Mouse (Mus musculus) naive thymus-derived CD4-positive, alpha-beta T cell, adult 2 months (primary cell): ENCODE data around the gene Bex6.
"Not testable (repeated sequence)": the region's sequence is repeated elsewhere in the genome, so short reads cannot be mapped to it uniquely, and the experiment has no call there.

Experiments
- DNase-seq: peaks from one replicate; pipeline ENCODE4 v3.0.0-alpha.2; 2011; ENCODE audit warnings: low read depth

Gene Bex6

DNA sequence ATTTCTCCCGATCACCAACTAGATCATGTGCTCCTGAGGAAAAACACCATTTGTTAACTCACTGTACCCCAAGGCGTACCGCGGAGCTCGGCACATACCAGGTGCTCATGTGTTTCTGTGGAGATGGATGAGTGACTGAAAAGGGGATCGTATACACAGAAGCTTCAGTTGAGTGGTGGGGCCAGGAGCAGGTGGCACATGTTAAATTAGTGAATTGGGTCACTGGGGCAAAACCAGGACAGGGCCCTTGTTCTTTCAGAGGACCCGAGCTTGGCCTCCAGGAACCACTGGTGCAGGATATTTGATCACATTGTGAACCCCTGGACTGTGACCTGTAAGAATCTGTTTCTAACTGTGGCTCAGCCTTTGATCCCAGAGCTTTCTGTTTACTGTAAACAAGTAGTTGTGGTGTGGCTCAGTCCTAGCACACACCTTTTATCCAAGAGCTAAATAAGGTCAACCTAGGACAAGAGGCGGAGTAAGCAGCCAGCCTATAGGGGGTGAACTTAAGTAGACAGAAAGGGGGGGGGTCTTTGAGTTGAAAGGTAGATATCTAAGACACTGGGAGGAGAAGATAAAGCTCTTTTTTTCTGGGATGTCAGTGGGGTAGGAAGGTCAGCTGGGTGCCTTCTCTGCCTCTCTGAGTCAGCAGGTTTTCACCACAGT is 5.2 kb upstream of the Bex6 start:
- no peak for DNase-seq

DNA sequence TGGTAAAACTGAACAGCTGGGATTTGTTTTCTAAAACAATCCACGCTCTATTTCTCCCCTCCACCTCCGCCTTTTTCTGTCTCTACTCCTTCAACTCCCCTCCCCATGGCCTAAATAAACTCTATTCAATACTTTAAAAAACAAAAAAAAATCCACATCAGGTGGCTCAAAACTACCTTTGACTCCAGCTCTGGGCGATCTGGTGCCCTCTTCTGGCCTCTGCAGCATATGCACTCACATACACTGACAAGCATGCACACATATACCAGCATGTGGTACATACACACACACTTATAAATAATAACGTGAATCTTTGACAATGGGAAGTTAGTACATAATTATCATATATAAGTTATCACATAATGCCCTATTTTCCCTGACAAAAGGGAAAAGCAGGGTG is 4.6 kb upstream of the Bex6 start:
- DNase-seq, result peak; percentile 47

DNA sequence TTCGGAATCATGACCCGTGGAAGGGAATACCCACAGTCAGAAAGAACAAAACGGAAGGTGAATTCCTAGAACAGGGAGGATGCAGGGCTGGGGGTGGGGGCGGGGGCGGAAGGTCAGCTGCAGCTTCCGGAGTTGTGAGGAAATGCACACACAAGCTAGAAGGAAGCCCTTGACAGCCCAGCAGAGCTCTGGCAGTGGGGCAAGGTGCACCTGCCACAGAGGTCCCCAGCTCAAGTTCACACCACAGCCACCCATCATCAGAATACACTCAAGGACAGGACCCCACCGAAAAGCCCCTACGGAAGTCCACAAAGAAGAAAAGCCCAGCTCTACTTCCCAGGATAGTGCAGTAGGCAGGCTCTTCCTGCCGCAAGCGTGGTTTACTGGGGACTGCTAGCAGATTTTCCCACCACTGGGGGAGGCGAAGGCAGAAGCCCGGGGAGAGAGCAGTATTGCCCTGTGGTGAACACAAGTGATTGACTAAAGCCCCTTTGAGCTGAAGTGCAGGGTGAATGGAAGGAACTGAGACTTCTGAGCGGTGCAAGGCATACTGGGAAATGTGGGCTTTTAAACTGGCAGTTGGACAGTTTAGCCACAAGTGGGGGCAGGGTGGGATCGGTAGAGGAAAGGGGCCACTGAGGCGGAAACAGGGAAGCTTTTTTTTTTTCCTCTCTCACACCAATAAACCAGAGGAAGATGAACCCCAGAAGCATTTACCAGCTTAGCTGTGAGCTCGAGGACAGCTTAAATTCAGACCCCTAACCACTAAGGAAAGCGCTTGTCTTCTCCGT is 2.5 kb upstream of the Bex6 start:
- peak; percentile 64 for DNase-seq

DNA sequence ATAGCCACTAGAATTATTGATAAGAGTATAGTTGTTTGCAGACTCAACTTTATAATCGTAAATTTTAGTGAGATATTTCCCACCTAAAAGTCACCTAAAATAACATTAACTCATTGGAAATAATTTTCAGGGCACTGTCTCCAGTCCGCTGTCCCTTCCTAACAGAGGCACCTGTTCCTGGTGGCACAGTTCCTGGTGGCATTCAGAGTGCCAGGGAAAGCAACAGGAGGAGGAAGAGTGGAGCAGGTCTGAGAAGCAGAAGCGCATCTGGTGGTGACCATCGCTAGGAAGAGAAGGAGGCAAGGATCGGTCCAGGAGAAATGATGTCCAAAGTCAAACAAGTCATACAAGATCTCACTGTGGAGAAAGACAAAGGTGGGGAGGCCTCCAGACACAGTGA is 6.4 kb downstream of the Bex6 start:
- no peak for DNase-seq

DNA sequence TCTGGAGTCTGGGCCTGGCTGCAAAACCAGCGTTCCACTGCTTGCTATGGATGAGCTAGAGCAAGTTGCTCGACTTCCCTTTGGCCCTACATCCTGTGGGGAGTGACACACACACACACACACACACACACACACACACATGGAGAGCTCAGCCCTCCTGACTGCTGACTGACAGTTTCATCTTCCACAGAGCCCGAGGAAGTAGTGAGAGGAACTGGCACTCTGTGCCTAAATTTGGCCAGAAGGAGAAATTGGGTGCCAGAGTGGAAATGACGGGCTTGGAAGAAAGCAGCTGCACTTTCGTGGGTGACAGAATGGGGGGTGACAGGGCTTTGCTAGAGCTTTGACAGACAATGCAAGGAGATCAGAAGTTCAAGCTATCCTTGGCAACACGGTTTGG is 9.5 kb downstream of the Bex6 start:
- peak; percentile 34 for DNase-seq

DNA sequence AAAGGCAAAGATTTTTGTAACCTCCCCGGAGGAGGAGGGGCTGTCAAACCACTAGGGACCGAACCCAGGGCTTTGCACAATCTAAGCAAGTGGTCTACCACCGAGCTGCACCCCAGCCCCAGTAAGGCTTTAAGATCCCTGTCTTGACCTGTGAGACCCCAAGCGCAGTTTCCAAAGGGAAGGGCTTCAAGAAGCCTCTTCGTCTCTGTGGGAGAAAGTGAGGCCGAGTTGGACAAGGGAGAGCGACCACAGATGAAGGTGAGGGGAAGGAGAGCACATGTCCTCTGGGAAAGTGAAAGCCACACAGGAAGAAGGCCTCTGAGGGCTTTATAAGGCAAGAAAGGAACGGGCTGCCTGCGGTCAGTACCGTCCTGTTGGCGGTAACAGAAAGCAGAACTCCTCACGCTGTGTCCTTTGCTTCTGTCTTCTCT is 10.4 kb downstream of the Bex6 start:
- peak; percentile 57 for DNase-seq

DNA sequence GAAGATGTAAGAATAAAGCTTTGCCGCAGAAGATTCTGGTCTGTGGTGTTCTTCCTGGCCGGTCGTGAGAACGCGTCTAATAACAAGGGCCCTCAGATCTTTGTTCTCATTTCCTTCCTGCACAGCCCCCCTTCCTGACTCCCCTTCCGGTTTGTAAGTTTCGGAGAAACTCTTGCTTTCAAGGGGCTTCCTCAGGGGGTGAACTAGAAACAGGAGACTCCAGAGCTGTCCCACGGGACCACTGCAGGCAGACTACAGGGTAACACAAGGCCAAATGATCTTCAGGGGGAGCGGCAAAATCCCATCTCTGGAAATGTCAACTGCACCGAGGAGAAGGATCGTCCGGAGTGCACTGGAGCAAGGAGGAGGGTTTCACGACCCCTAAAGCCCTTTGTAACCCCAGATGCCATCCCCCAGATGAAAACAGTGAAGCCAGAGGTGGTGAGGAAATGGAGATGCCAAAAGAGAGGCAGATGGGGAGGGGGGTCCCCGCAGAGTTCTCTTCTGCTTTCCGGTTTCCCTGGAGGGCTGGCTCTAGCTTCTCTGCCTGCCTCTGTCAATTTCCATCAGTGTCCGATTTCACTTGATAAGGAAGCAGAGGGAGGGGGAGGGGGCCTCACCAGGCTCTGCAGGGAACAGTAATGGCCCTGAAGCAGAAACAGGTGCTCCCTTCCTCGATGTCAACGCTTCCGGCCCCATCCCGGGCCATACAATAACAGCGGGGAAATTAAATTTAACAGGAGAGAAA is 20.8 kb downstream of the Bex6 start:
- DNase-seq, result peak; percentile 65

DNA sequence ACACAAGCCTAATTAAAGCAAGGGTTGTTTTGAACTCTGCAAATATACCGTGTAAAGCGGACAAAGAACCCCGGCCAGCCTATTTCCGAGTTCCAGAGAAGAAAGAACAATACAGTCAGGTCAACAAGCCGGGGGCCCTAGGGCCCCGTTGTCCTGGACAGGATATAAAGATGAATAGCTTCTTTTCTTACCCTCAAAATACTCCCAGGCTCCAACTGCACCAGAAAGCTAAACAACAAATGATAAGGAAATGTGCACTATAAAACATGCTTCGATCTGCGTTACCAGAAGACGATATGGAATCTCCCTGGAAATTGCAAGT is 21.3 kb downstream of the Bex6 start:
- no peak for DNase-seq

DNA sequence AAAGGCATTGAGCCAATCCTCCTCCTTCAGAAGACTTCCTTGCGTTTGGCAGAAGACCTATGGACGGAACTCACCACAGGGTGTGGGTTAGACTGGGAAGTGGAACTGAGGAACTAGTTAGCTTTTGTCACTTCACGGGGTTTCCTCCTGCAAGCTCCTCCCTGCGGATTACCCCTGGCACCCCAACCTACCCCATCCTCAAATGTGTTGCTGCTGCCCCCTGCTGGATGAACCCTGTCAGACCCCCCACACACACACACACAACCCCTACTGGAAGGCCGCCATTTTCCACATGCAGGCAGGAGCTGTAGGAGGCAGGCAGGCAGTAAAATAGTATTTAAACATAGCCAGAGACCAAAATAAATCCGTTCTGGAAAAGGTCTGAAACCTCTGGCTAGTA is 23.1 kb downstream of the Bex6 start:
- DNase-seq, result peak; percentile 94

DNA sequence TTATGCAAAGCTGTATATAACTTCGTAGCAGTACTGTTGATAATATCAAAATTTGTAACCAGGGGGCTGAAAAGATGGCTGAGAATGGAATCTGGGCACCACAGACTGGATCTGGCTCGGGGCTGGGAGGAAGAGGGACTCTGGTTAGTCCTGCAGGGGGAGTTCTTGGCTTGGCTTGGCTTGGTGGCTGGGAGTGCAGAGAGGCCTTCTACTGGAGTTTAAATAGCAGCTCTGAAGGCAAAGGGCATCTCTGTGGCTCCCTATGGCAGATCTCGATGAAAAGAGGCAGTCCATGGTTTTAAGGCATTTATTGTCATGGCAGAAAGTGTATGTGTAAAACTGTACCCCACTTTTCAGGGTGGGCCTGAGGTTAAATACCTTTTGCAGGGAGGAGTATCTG is 25.3 kb downstream of the Bex6 start:
- DNase-seq, result no peak

DNA sequence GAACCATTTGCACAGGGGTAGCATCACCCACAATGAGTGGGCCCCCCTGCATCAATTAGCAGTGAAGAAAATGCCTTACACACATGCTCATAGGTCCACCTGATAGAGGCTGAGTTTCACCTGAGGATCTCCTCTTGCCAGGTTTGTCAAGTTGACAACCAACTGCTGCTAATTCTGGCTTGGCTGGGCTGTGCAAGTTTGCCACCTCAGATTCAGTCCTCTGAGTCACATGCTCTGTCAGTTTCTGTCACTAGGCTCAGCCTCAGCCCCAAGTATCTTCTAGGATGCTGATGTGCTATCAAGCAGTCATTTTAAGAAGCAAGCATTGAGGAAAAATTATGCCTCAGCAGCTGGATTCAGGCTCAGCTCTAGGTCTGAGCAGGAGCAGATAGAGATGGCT is 34.5 kb downstream of the Bex6 start:
- no peak for DNase-seq

DNA sequence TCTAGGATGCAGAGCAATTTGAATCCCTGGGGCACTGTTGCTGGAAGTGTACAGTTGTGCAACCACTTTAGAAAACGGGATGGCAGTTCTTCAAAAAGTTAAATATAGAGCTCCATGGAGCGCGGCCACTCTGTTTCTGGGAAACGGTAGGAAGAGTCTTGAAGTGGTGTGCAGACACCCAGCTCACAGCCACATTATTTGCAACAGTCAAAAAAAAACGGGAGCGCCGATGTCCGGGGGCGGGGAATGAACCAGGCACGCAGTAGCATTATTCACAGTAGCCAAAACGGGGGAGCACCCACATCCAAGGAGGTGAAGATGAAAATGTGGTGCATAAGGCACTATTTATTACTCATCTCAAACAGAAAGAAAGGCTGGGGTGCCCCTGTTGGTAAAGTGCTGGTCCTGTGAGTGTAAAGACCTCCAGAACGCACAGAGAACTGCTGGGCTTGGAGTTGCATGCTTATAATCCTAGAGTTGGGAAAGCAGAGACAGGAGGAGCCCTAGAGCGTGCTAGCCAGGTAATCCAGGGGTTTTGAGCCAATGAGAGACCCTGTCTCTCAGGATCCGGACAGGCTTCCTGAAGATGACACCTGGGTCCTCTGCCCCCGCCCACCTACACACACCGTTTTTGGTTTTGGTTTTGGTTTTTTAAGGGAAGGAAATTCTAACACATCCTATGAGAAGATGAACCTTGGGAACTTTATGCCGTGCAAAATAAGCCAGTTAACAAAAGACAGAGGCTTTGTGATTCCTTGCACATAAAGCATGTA is 35.4 kb downstream of the Bex6 start:
- no peak for DNase-seq

DNA sequence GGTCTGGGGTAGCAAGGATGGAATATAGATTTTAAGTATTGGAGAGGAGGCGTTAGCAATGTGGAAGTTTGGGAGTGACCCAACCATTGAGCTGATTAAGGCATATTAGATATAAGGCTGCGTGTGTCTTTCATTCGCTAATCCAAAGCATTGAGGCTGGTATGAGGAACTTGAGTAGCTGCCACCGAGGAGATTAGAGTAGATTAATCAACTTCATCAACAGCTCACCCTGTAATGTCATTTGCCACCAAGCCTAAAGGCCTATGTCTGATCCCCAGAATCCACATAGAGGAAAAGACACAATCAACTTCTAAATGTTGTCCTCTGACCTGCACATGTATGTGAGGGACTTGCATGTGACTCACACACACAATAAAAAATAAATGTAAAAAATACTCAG is 42.2 kb downstream of the Bex6 start:
- DNase-seq, result no peak

DNA sequence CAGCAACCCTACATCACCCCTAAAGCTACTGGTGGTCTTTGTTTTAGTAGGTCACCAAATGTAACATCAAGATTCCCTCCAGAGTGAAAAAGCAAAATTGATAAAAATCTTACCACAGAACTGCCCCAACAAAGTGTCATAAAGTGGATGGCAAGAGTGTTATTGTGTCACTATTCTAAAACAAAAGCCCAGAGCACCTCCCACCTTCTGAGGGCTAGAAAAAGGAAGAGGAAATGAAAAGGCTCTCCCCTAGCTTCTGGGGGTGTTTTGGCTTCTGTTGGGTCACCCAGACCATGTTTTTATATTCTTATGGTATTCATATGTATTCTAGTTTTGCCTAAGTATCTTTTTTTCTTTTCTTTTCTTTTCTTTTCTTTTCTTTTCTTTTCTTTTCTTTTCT is 42.8 kb downstream of the Bex6 start:
- no peak for DNase-seq

DNA sequence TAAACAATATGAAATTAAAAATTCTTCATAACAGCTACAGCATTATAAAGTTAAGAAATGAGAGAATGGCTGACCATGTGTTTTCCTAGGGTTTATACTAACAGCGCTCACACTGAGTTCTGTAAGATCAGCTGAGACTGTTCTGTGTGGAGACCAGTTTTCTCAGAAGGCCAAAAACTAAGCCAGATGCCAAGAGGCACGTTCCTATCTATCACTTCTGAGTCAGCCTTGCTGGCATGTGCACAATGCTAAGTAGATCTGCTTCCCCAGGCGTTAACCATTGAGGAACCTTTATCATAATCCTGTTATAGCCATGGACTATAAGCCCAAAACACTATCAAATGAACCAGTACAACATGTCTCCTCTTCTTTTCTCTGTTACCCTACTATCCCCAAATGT is 52.4 kb downstream of the Bex6 start:
- DNase-seq, result not testable (repeated sequence)
